Mouse (Mus musculus) mature B cell (primary cell): ENCODE results near the gene Supt16.

Experiments used
- in situ Hi-C: fragments of 300-500 bp; cut with MboI; formaldehyde crosslinking; loops from 2 replicates; pipeline ENCODE4 v1.14.3; 2019

The Supt16 gene

GRCm38 (mm10) chr14:52146540-52146939 lies 50.7 kb downstream of the Supt16 start:
- in situ Hi-C loops, result no loop called here

GRCm38 (mm10) chr14:52144165-52144564 lies 53.1 kb downstream of the Supt16 start:
- in situ Hi-C loops, result no loop called here

GRCm38 (mm10) chr14:52141445-52142127 lies 55.6 kb downstream of the Supt16 start:
- in situ Hi-C loops, result no loop called here

GRCm38 (mm10) chr14:52140577-52141444 lies 56.4 kb downstream of the Supt16 start:
- in situ Hi-C loops, result no loop called here

GRCm38 (mm10) chr14:52133584-52133983 lies 63.6 kb downstream of the Supt16 start:
- in situ Hi-C loops, result no loop called here

GRCm38 (mm10) chr14:52124636-52125035 lies 72.6 kb downstream of the Supt16 start:
- in situ Hi-C loops, result no loop called here

- in situ Hi-C loops, result no loop called here
Measured at GRCm38 (mm10) chr14:52123918-52124317, 73.3 kb downstream of the Supt16 start.

GRCm38 (mm10) chr14:52120169-52120568 lies 77.0 kb downstream of the Supt16 start:
- in situ Hi-C loops, result no loop called here

GRCm38 (mm10) chr14:52118823-52119608 lies 78.2 kb downstream of the Supt16 start:
- in situ Hi-C loops, result no loop called here

- in situ Hi-C loops, result no loop called here
Measured at GRCm38 (mm10) chr14:52118456-52118822, 78.8 kb downstream of the Supt16 start.

GRCm38 (mm10) chr14:52117241-52117640 lies 80.0 kb downstream of the Supt16 start:
- in situ Hi-C loops, result no loop called here

GRCm38 (mm10) chr14:52114101-52114500 lies 83.1 kb downstream of the Supt16 start:
- in situ Hi-C loops, result no loop called here
